Mouse (Mus musculus) C2C12 (cell line): ENCODE results near the gene Zfp248.

Experiments used
- CTCF ChIP-seq: IDR thresholded peaks from one replicate; pipeline ENCODE4 v1.5.1; 2011; ENCODE audit not compliant: control insufficient read depth, insufficient read depth, insufficient read length
- MYOD1 ChIP-seq: IDR thresholded peaks from one replicate; pipeline ENCODE4 v1.6.1; 2011; ENCODE audit warnings: low read depth; ENCODE audit not compliant: control insufficient read depth, insufficient read length
- USF1 ChIP-seq: IDR thresholded peaks from one replicate; pipeline ENCODE4 v1.6.1; 2011; ENCODE audit warnings: low read depth, mild to moderate bottlenecking, control low read depth, moderate library complexity

DNA sequence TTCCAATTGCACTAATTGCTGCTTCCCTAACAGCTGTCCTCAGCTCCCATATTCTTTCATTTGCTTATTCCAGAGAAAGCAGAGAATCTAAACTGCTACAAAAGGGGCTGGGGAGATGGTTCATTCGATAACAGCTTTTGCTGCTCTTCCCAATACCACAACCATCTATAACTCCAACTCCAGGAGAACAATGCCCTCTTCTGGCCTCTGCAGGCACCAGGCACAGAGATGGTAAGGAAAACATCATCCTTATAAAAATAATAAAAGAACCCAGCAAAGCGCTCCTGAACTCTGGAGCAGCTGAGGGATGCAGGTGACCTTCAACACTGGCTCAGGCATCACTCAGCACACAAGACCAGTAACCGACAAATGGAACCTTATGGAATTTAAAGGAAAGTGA lies 69.4 kb downstream of the Zfp248 start:
- TF ChIP-seq MYOD1 (no peak), USF1 (no peak), CTCF (no peak)
